Mouse (Mus musculus) liver, embryonic 15.5 days (tissue): ENCODE measurements around the gene Tgif2lx2. TPM values are rescaled to one million over a fixed set of nuclear protein-coding genes. Genes with fewer than 3 reads are reported as not detected.
"Not testable (repeated sequence)": the region's sequence is repeated elsewhere in the genome, so short reads cannot be mapped to it uniquely, and the experiment has no call there.

ENCODE experiments used
- ATAC-seq: fragments of 200-750 bp; cut with Nextera tagmentation; 2 replicates; pipeline ENCODE4 v1.8.0; 2017; ENCODE audit warnings: moderate number of reproducible peaks, mild to moderate bottlenecking, moderate library complexity; ENCODE audit not compliant: insufficient read depth
- H3K27ac ChIP-seq: fragments of 300-500 bp; sonication (generic); replicated peaks from 2 replicates; pipeline ENCODE4 v1.5.1; 2015; ENCODE audit warnings: mild to moderate bottlenecking, inconsistent platforms
- H3K27me3 ChIP-seq: fragments of 300-500 bp; sonication (generic); 2 replicates; pipeline ENCODE4 v1.6.1; 2015; ENCODE audit warnings: mild to moderate bottlenecking, inconsistent platforms
- H3K36me3 ChIP-seq: fragments of 300-500 bp; sonication (generic); replicated peaks from 2 replicates; pipeline ENCODE4 v1.6.1; 2015; ENCODE audit warnings: moderate library complexity, mild to moderate bottlenecking, inconsistent platforms
- H3K4me1 ChIP-seq: fragments of 300-500 bp; sonication (generic); replicated peaks from 2 replicates; pipeline ENCODE4 v1.6.1; 2015; ENCODE audit warnings: inconsistent platforms
- H3K4me2 ChIP-seq: fragments of 300-500 bp; sonication (generic); 2 replicates; pipeline ENCODE4 v1.6.1; 2015; ENCODE audit warnings: moderate library complexity, mild to moderate bottlenecking, inconsistent platforms
- H3K4me3 ChIP-seq: fragments of 300-500 bp; sonication (generic); replicated peaks from 2 replicates; pipeline ENCODE4 v1.5.1; 2015; ENCODE audit warnings: mild to moderate bottlenecking, inconsistent platforms
- H3K9ac ChIP-seq: fragments of 300-500 bp; sonication (generic); 2 replicates; pipeline ENCODE4 v1.6.1; 2015; ENCODE audit warnings: moderate library complexity, mild to moderate bottlenecking, inconsistent platforms
- H3K9me3 ChIP-seq: fragments of 300-500 bp; sonication (generic); replicated peaks from 2 replicates; pipeline ENCODE4 v1.6.1; 2016; ENCODE audit warnings: inconsistent platforms
- WGBS: fragments of 180-500 bp; shearing (Covaris S2); methylation state at CpG from one replicate; pipeline ENCODE4 v1.1.7; 2015; ENCODE audit warnings: mixed read lengths; ENCODE audit not compliant: insufficient replicate concordance; 5-methylcytosine and 5-hydroxymethylcytosine counted together
- polyA plus RNA-seq: library from polyadenylated mRNA; unstranded; fragments of >200 nt; fragmentation: Nextera tagmentation; extraction: Ambion mirVana; gene quantifications from 2 replicates; pipeline ENCODE4 v1.2.1, GENCODE M21; 2015

The Tgif2lx2 gene
- polyA plus RNA-seq = not detected in 2 replicates

DNA sequence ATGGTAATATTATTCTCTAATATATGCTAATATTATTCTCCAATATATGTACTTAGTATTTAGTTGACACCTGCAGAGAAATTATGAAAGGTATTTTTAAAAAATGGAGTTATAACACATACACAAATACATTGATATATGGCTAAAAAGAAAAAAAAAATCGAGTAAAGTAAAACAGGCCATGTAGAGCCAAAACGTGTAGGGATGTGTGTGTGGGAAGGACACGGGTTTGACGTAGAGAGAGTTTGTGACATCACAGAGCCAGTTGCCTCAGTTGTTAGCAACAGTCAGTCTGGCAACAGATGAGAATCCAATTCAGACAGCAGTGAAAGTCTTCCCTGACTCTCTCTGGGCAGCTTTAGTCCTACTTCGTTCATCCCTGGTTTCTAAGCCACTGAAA is at the start of gene Tgif2lx2:
Tgif2lx2 (plus strand) TSS at position 301 of the 400 bp plus-strand sequence.
- H3K4me2 ChIP-seq, ATAC-seq, H3K9ac ChIP-seq, H3K4me1 ChIP-seq, H3K36me3 ChIP-seq, H3K27me3 ChIP-seq, H3K4me3 ChIP-seq, H3K27ac ChIP-seq, H3K9me3 ChIP-seq: not testable (repeated sequence)
- WGBS = no CpG with 5 or more reads among the region's 5 CpGs

Other genes with a start within 250 kb of the Tgif2lx2 start
- gene Tgif2lx1, start 53.5 kb downstream of the Tgif2lx2 start, polyA plus RNA-seq = not detected in 2 replicates